Mouse (Mus musculus) left cerebral cortex, postnatal 4 days (tissue): Measurements from ENCODE around the gene Poln. TPM values are rescaled to one million over a fixed set of nuclear protein-coding genes. Genes with fewer than 3 reads are reported as not detected.
A peak's percentile ranks its signal among the peaks of the same experiment; 100 is the strongest.

Experiments used
- DNase-seq: peaks from one replicate; pipeline ENCODE4 v3.0.0-alpha.2; 2022
- intact Hi-C: fragments of 180-260 bp; cut with DNase I; formaldehyde crosslinking; loops from one replicate; pipeline ENCODE4 v1.15.1; 2025
- total RNA-seq, 2 experiments: library from RNA; stranded (reverse); gene quantifications; 2 replicates each; pipeline ENCODE4 v1.2.3; 2021

Gene Poln
- 1 to 10 TPM in 1 of 2 experiments, under 1 TPM in 1; 0.68 to 1.7 TPM for total RNA-seq

GRCm38 (mm10) chr5:34168950-34169891, at the start of gene Poln, which contains the start of gene Haus3:
Poln (minus strand) TSS chr5:34169448.
Haus3 (minus strand) TSS chr5:34169527.
- intact Hi-C loops = loop anchor here (10.0 kb wide), 1 partner anchor 174 kb away; the partner anchor contains the start of gene Nat8l
- peak; percentile 99 for DNase-seq

GRCm38 (mm10) chr5:34218672-34219071, 49.4 kb upstream of the Poln start:
- intact Hi-C loops = no loop called here

GRCm38 (mm10) chr5:34217756-34218155, 48.5 kb upstream of the Poln start:
- intact Hi-C loops = no loop called here

More at GRCm38 (mm10) chr5:34218672-34219071, 49.4 kb upstream of the Poln start:
- DNase-seq = no peak

GRCm38 (mm10) chr5:34216025-34216424, 46.8 kb upstream of the Poln start:
- intact Hi-C loops = no loop called here
- DNase-seq = no peak

More at GRCm38 (mm10) chr5:34217756-34218155, 48.5 kb upstream of the Poln start:
- no peak for DNase-seq

- intact Hi-C loops = no loop called here
- peak; percentile 20 for DNase-seq
Observed at GRCm38 (mm10) chr5:34213659-34214058, 44.4 kb upstream of the Poln start.

GRCm38 (mm10) chr5:34210279-34210678, 41.0 kb upstream of the Poln start:
- peak; percentile 78 for DNase-seq
- intact Hi-C loops = no loop called here

- intact Hi-C loops = no loop called here
- DNase-seq = no peak
Observed at GRCm38 (mm10) chr5:34207503-34207902, 38.3 kb upstream of the Poln start.

GRCm38 (mm10) chr5:34205788-34206187, 36.5 kb upstream of the Poln start:
- DNase-seq = no peak
- intact Hi-C loops = no loop called here

GRCm38 (mm10) chr5:34204911-34205310, 35.7 kb upstream of the Poln start:
- intact Hi-C loops = no loop called here
- peak; percentile 63 for DNase-seq

GRCm38 (mm10) chr5:34202006-34202405, 32.8 kb upstream of the Poln start:
- no peak for DNase-seq
- intact Hi-C loops = no loop called here

GRCm38 (mm10) chr5:34201396-34201795, 32.1 kb upstream of the Poln start:
- DNase-seq = peak; percentile 36
- intact Hi-C loops = no loop called here

GRCm38 (mm10) chr5:34198615-34199014, 29.4 kb upstream of the Poln start:
- DNase-seq = no peak
- intact Hi-C loops = no loop called here

GRCm38 (mm10) chr5:34197243-34197642, 28.0 kb upstream of the Poln start:
- peak; percentile 66 for DNase-seq
- intact Hi-C loops = no loop called here

- intact Hi-C loops = no loop called here
- no peak for DNase-seq
Observed at GRCm38 (mm10) chr5:34196423-34196822, 27.2 kb upstream of the Poln start.

- DNase-seq = no peak
- intact Hi-C loops = no loop called here
Observed at GRCm38 (mm10) chr5:34195786-34196185, 26.5 kb upstream of the Poln start.

GRCm38 (mm10) chr5:34194975-34195662, 25.9 kb upstream of the Poln start:
- no peak for DNase-seq
- intact Hi-C loops = no loop called here

GRCm38 (mm10) chr5:34194426-34194825, 25.2 kb upstream of the Poln start:
- intact Hi-C loops = no loop called here

GRCm38 (mm10) chr5:34191843-34192242, 22.6 kb upstream of the Poln start:
- intact Hi-C loops = no loop called here
- no peak for DNase-seq

More at GRCm38 (mm10) chr5:34194426-34194825, 25.2 kb upstream of the Poln start:
- DNase-seq = no peak

GRCm38 (mm10) chr5:34191021-34191420, 21.8 kb upstream of the Poln start:
- intact Hi-C loops = no loop called here
- peak; percentile 34 for DNase-seq

GRCm38 (mm10) chr5:34189521-34189920, 20.3 kb upstream of the Poln start:
- intact Hi-C loops = no loop called here

GRCm38 (mm10) chr5:34188856-34189255, 19.6 kb upstream of the Poln start:
- intact Hi-C loops = no loop called here
- no peak for DNase-seq

More at GRCm38 (mm10) chr5:34189521-34189920, 20.3 kb upstream of the Poln start:
- no peak for DNase-seq
